Mouse (Mus musculus) liver, postnatal 0 days (tissue): ENCODE measurements at regions not wholly inside any gene's neighbourhood (a gene's known extent, or its start where the extent isn't known, plus 50 kb on each side); places are given as distances from the start of the nearest gene placed in this dataset.

ENCODE experiments used
- ATAC-seq: fragments of 200-750 bp; cut with Nextera tagmentation; 2 replicates; pipeline ENCODE4 v1.8.0; 2017; ENCODE audit warnings: mild to moderate bottlenecking, moderate library complexity
- DNase-seq: peaks from one replicate; pipeline ENCODE4 v3.0.0-alpha.2; 2016
- H3K27ac ChIP-seq: fragments of 300-500 bp; sonication (generic); 2 replicates; pipeline ENCODE4 v1.5.1; 2014; ENCODE audit warnings: antibody characterized with exemption, moderate library complexity, mild to moderate bottlenecking, low read depth
- H3K27me3 ChIP-seq: fragments of 300-500 bp; sonication (generic); 2 replicates; pipeline ENCODE4 v1.6.1; 2014; ENCODE audit warnings: low read length, control low read depth, mixed read lengths; ENCODE audit not compliant: insufficient read depth
- H3K36me3 ChIP-seq: fragments of 300-500 bp; sonication (generic); replicated peaks from 2 replicates; pipeline ENCODE4 v1.6.1; 2014; ENCODE audit warnings: mild to moderate bottlenecking, control low read depth, low read length, moderate library complexity, mixed read lengths; ENCODE audit not compliant: insufficient read depth
- H3K4me1 ChIP-seq: fragments of 300-500 bp; sonication (generic); 2 replicates; pipeline ENCODE4 v1.6.1; 2014; ENCODE audit warnings: antibody characterized with exemption, mild to moderate bottlenecking, control low read depth; ENCODE audit not compliant: insufficient read depth
- H3K4me2 ChIP-seq: fragments of 300-500 bp; sonication (generic); 2 replicates; pipeline ENCODE4 v1.6.1; 2014; ENCODE audit warnings: low read depth, mild to moderate bottlenecking, low read length, moderate library complexity, mixed read lengths
- H3K4me3 ChIP-seq: fragments of 300-500 bp; sonication (generic); 2 replicates; pipeline ENCODE4 v1.5.1; 2014; ENCODE audit warnings: low read depth, low read length
- H3K9ac ChIP-seq: fragments of 300-500 bp; sonication (generic); replicated peaks from 2 replicates; pipeline ENCODE4 v1.6.1; 2014; ENCODE audit warnings: mild to moderate bottlenecking, moderate library complexity
- H3K9me3 ChIP-seq: fragments of 300-500 bp; sonication (generic); 2 replicates; pipeline ENCODE4 v1.6.1; 2016; ENCODE audit warnings: mild to moderate bottlenecking, control low read depth, low read length, mixed read lengths
- CTCF ChIP-seq: sonication (generic); IDR thresholded peaks from 2 replicates; pipeline ENCODE4 v1.5.1; 2016; ENCODE audit warnings: antibody characterized with exemption, low read depth
- EP300 ChIP-seq: IDR thresholded peaks from 2 replicates; pipeline ENCODE4 v1.6.1; 2016; ENCODE audit warnings: antibody characterized with exemption, low read depth, mild to moderate bottlenecking
- WGBS: fragments of 180-500 bp; shearing (Covaris S2); extraction: QIAGEN DNeasy Blood & Tissue Kit; methylation state at CpG from one replicate; pipeline ENCODE4 v1.1.7; 2014; ENCODE audit not compliant: insufficient replicate concordance; 5-methylcytosine and 5-hydroxymethylcytosine counted together

- DNase-seq (no peak), ATAC-seq (no peak)
- H3K9me3 ChIP-seq, result no peaks in the 10 kb centered on the region
- no peak overlapping the region for H3K4me3 ChIP-seq
- H3K27me3 ChIP-seq, result no peaks in the 10 kb centered on the region
- no peak overlapping the region for H3K9ac ChIP-seq
- WGBS, result 58% methylated on average over 4 of the region's 4 CpGs
- no peak overlapping the region for H3K27ac ChIP-seq
- H3K36me3 ChIP-seq, result no peaks in the 10 kb centered on the region
- H3K4me2 ChIP-seq, result no peak overlapping the region
- peaks cover 40% of the 10 kb centered on the region for H3K4me1 ChIP-seq
- TF ChIP-seq CTCF (no peak), EP300 (no peak)
Measured at GRCm38 (mm10) chr4:95152431-95153115, 100.6 kb upstream of the Jun start.

GRCm38 (mm10) chr4:95153737-95154287, 101.8 kb upstream of the Jun start:
- Histone ChIP-seq H3K9me3 (no peaks in the 10 kb centered on the region), H3K4me3 (no peak overlapping the region), H3K27me3 (no peaks in the 10 kb centered on the region), H3K36me3 (no peaks in the 10 kb centered on the region), H3K27ac (peak overlapping the region; percentile 50), H3K4me2 (no peak overlapping the region), H3K9ac (no peak overlapping the region; the same call in 1 of the 2 replicates), H3K4me1 (peaks cover 45% of the 10 kb centered on the region)
- DNase-seq (peak; percentile 47), ATAC-seq (peak; percentile 44)
- TF ChIP-seq CTCF, result no peak
- peak; percentile 59 for TF ChIP-seq EP300
- WGBS, result 38% methylated on average over 6 of the region's 6 CpGs

GRCm38 (mm10) chr4:95154377-95154776, 102.4 kb upstream of the Jun start:
- peaks cover 45% of the 10 kb centered on the region for H3K4me1 ChIP-seq

GRCm38 (mm10) chr4:95155178-95155577, 103.2 kb upstream of the Jun start:
- Histone ChIP-seq H3K4me2 (no peak overlapping the region), H3K9me3 (no peaks in the 10 kb centered on the region), H3K9ac (no peak overlapping the region), H3K27me3 (no peaks in the 10 kb centered on the region), H3K4me1 (peaks cover 51% of the 10 kb centered on the region), H3K4me3 (no peak overlapping the region), H3K27ac (0 out of 2 replicates have a peak overlapping the region, but pooled peaks have one; percentile 72), H3K36me3 (no peaks in the 10 kb centered on the region)
- ATAC-seq (peak; percentile 76), DNase-seq (peak; percentile 45)
- WGBS, result 64% methylated on average over 2 of the region's 2 CpGs
- TF ChIP-seq CTCF (no peak), EP300 (peak; percentile 90)

More at GRCm38 (mm10) chr4:95154377-95154776, 102.4 kb upstream of the Jun start:
- Histone ChIP-seq H3K4me2 (no peak overlapping the region), H3K27ac (peak overlapping the region; percentile 50), H3K9ac (no peak overlapping the region), H3K36me3 (no peaks in the 10 kb centered on the region), H3K9me3 (no peaks in the 10 kb centered on the region), H3K4me3 (no peak overlapping the region), H3K27me3 (no peaks in the 10 kb centered on the region)
- DNase-seq (no peak), ATAC-seq (no peak)
- TF ChIP-seq CTCF (no peak), EP300 (no peak; the same call in 1 of the 2 replicates)
- WGBS, result 70% methylated on average over 14 of the region's 14 CpGs

- H3K4me3 ChIP-seq, result no peak overlapping the region
- no peaks in the 10 kb centered on the region for H3K9me3 ChIP-seq
- H3K27me3 ChIP-seq, result no peaks in the 10 kb centered on the region
- H3K9ac ChIP-seq, result no peak overlapping the region
- H3K4me2 ChIP-seq, result no peak overlapping the region
- 50% methylated on average over 5 of the region's 5 CpGs for WGBS
- no peaks in the 10 kb centered on the region for H3K36me3 ChIP-seq
- TF ChIP-seq EP300 (no peak), CTCF (no peak)
- ATAC-seq, result 0 out of 2 replicates have a peak, but pooled peaks have one; percentile 10
- H3K27ac ChIP-seq, result peak overlapping the region; percentile 72
- no peak for DNase-seq
- H3K4me1 ChIP-seq, result peaks cover 57% of the 10 kb centered on the region
Measured at GRCm38 (mm10) chr4:95155796-95156195, 103.8 kb upstream of the Jun start.

- Histone ChIP-seq H3K4me2 (peak overlapping the region; percentile 27; the same call in 1 of the 2 replicates), H3K4me1 (peaks cover 60% of the 10 kb centered on the region)
- no peak for ATAC-seq
Measured at GRCm38 (mm10) chr4:95156451-95157271, 104.6 kb upstream of the Jun start.

More at GRCm38 (mm10) chr4:95156451-95157271, 104.6 kb upstream of the Jun start:
- Histone ChIP-seq H3K36me3 (no peaks in the 10 kb centered on the region), H3K9me3 (no peaks in the 10 kb centered on the region), H3K27ac (peak overlapping the region; percentile 72), H3K4me3 (no peak overlapping the region), H3K27me3 (no peaks in the 10 kb centered on the region), H3K9ac (no peak overlapping the region; the same call in 1 of the 2 replicates)
- TF ChIP-seq EP300 (peak; percentile 92), CTCF (no peak)
- WGBS, result 17% methylated on average over 5 of the region's 5 CpGs
- peak; percentile 37 for DNase-seq
